Mouse (Mus musculus): ENCODE data around the gene Hmgn2. TPM values are rescaled to one million over a fixed set of nuclear protein-coding genes. Genes with fewer than 3 reads are reported as not detected.
A peak's percentile ranks its signal among the peaks of the same experiment; 100 is the strongest.

The Hmgn2 gene
- total and polyA plus RNA-seq, 3 experiments, result 15.8 to 291 (median 109) TPM

- no peak for DNase-seq
These were observed 43.2 kb downstream of the Hmgn2 start for GRCm38 (mm10) chr4:133925204-133925603.

DNA sequence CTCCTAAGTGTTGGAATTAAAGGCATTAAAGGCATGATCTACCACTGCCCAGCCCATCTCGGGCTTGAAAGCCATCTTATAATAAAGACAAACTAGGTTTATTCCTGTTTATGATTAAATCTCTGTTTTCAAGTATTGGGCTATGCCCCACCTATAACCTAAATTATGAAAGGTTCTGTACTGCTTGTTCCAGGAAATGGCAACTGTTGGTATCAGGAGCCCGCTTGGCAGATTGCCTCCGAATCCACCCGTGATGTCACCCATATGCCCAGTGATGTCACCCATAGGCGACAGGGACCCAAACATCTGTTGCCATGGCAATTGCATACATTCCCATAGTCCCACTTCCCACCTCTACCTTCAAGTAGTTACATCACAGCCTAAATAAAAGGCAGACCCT, 44.7 kb downstream of the Hmgn2 start:
- DNase-seq, result no peak

- DNase-seq, result peak; percentile 30
These were observed 50.2 kb downstream of the Hmgn2 start for GRCm38 (mm10) chr4:133918093-133918825.

Other genes with a start within 250 kb of the Hmgn2 start
- 10 to 100 TPM; 45.9 to 48.6 TPM for gene Arid1a, start 211.9 kb downstream of the Hmgn2 start, total RNA-seq (2021)
- gene Arid1a, start 211.9 kb downstream of the Hmgn2 start, polyA plus RNA-seq (2012; rRNA removed), result 69.7 and 74.0 TPM in 2 replicates
- 10 to 100 TPM; 12.2 to 16.6 TPM for gene Rps6ka1, start 80.9 kb downstream of the Hmgn2 start, total RNA-seq (2021)
- gene Rps6ka1, start 80.9 kb downstream of the Hmgn2 start, polyA plus RNA-seq (2012; rRNA removed), result 19.3 and 20.6 TPM in 2 replicates
- 10 to 100 TPM; 43.9 to 49.4 TPM for gene Dhdds, start 32.3 kb upstream of the Hmgn2 start, total RNA-seq (2021)
- 17.9 and 23.3 TPM in 2 replicates for gene Dhdds, start 32.3 kb upstream of the Hmgn2 start, polyA plus RNA-seq (2012; rRNA removed)
- gene Lin28a, start 50.2 kb upstream of the Hmgn2 start, total RNA-seq (2021), result not detected
- not detected in 2 replicates for gene Lin28a, start 50.2 kb upstream of the Hmgn2 start, polyA plus RNA-seq (2012; rRNA removed)
- under 1 TPM in 1 of 2 experiments, not detected in 1; 0.21 TPM for gene Zfp683, start 85.2 kb upstream of the Hmgn2 start, total RNA-seq (2021)
- 0.98 and 1.1 TPM in 2 replicates for gene Zfp683, start 85.2 kb upstream of the Hmgn2 start, polyA plus RNA-seq (2012; rRNA removed)
- under 1 TPM; 0.14 to 0.46 TPM for gene Crybg2, start 92.2 kb upstream of the Hmgn2 start, total RNA-seq (2021)
- 0.12 and 0.21 TPM in 2 replicates for gene Crybg2, start 92.2 kb upstream of the Hmgn2 start, polyA plus RNA-seq (2012; rRNA removed)
- 10 to 100 TPM; 17.0 to 23.2 TPM for gene Cd52, start 126.4 kb upstream of the Hmgn2 start, total RNA-seq (2021)
- 9.5 and 9.7 TPM in 2 replicates for gene Cd52, start 126.4 kb upstream of the Hmgn2 start, polyA plus RNA-seq (2012; rRNA removed)
- gene Ubxn11, start 133.9 kb upstream of the Hmgn2 start, total RNA-seq (2021), result 1 to 10 TPM; 5.4 to 6.7 TPM
- gene Ubxn11, start 133.9 kb upstream of the Hmgn2 start, polyA plus RNA-seq (2012; rRNA removed), result 7.5 and 10.1 TPM in 2 replicates
- 100 to 1,000 TPM in 1 of 2 experiments, 10 to 100 TPM in 1; 99.6 to 109 TPM for gene Sh3bgrl3, start 160.1 kb upstream of the Hmgn2 start, total RNA-seq (2021)
- 380 and 502 TPM in 2 replicates for gene Sh3bgrl3, start 160.1 kb upstream of the Hmgn2 start, polyA plus RNA-seq (2012; rRNA removed)
- gene Cep85, start 218.5 kb upstream of the Hmgn2 start, total RNA-seq (2021), result 10 to 100 TPM; 14.4 to 17.5 TPM
- 27.3 and 36.1 TPM in 2 replicates for gene Cep85, start 218.5 kb upstream of the Hmgn2 start, polyA plus RNA-seq (2012; rRNA removed)
- not detected for gene Gm7534, start 234.4 kb upstream of the Hmgn2 start, total RNA-seq (2021)
- not detected in 2 replicates for gene Gm7534, start 234.4 kb upstream of the Hmgn2 start, polyA plus RNA-seq (2012; rRNA removed)

Data from adrenal gland, adult 2 months (tissue).